ENCODE assay signal across 8 mouse cellular contexts in genomic region chr16:58408487-58409281, GRCm38 (mm10). TPM values are rescaled to one million over a fixed set of nuclear protein-coding genes. Genes with fewer than 3 reads are reported as not detected.
DNase-seq lines count a peak whose midpoint lies in the region; ATAC-seq and TF ChIP-seq lines count a peak whose summit lies in the region.

No protein-coding gene starts in this region.

- peak; percentile 67 for TF ChIP-seq POLR2A in heart, adult 2 months (IDR thresholded peaks at IDR 0.05; ENCODE audit: insufficient read depth, low read depth, low read length)

- peak in 1 of 2 experiments; percentile 67 for DNase-seq in heart, adult 2 months
- DNase-seq in heart, postnatal 25 days (ENCODE audit: low spot score): no peak
- DNase-seq in cerebellum, adult 11 months: peak; percentile 40
- DNase-seq in limb, embryonic 10.5 days (ENCODE audit: low spot score): peak; percentile 69
- DNase-seq in right cerebral cortex, postnatal 36 days (ENCODE audit: low spot score in 2 of 2): peak; percentile 18 to 25

- H3K36me3 ChIP-seq in heart, adult 2 months (ENCODE audit: control insufficient read depth, insufficient read depth, low read length): no peaks in the 10 kb centered on the region
- no peaks in the 10 kb centered on the region for H3K36me3 ChIP-seq in forebrain, embryonic 16.5 days (ENCODE audit: control insufficient read depth, insufficient read depth)
- no peaks in the 10 kb centered on the region for H3K36me3 ChIP-seq in hindbrain, embryonic 15.5 days
- peaks cover 2% of the 10 kb centered on the region; the same call in 1 of the 2 replicates for H3K36me3 ChIP-seq in limb, embryonic 10.5 days

- no peak for TF ChIP-seq CTCF in heart, adult 2 months (IDR thresholded peaks at IDR 0.05)

- H3K9me3 ChIP-seq in forebrain, embryonic 16.5 days (ENCODE audit: control insufficient read depth, low read length): no peaks in the 10 kb centered on the region
- H3K9me3 ChIP-seq in hindbrain, embryonic 15.5 days: no peaks in the 10 kb centered on the region
- no peaks in the 10 kb centered on the region for H3K9me3 ChIP-seq in limb, embryonic 10.5 days (replicated peaks)

- peaks cover 5% of the 10 kb centered on the region for H3K4me1 ChIP-seq in heart, adult 2 months (ENCODE audit: control insufficient read depth, insufficient read depth, low read length)
- H3K4me1 ChIP-seq in forebrain, embryonic 16.5 days (replicated peaks; ENCODE audit: control insufficient read depth, insufficient read depth, low read length): peaks cover 7% of the 10 kb centered on the region
- peaks cover 19% of the 10 kb centered on the region for H3K4me1 ChIP-seq in hindbrain, embryonic 15.5 days (replicated peaks)
- peaks cover 22% of the 10 kb centered on the region for H3K4me1 ChIP-seq in limb, embryonic 10.5 days

- 5% methylated on average over 87 of the region's 89 CpGs for WGBS in heart, adult 2 months
- WGBS in forebrain, embryonic 16.5 days: under 1% methylated on average over 48 of the region's 89 CpGs
- under 1% methylated on average over 49 of the region's 89 CpGs for WGBS in hindbrain, embryonic 15.5 days
- 3% methylated on average over 49 of the region's 89 CpGs for WGBS in limb, embryonic 10.5 days

- peak overlapping the region; percentile 82 for H3K27ac ChIP-seq in heart, adult 2 months
- H3K27ac ChIP-seq in forebrain, embryonic 16.5 days (ENCODE audit: low read length): peak overlapping the region; percentile 82
- peak overlapping the region; percentile 88 for H3K27ac ChIP-seq in hindbrain, embryonic 15.5 days (replicated peaks)
- peak overlapping the region; percentile 96 for H3K27ac ChIP-seq in limb, embryonic 10.5 days

- H3K79me2 ChIP-seq in heart, adult 2 months (replicated peaks; ENCODE audit: control insufficient read depth, insufficient read depth, low read length): peaks cover 2% of the 10 kb centered on the region; the same call in 1 of the 2 replicates

- intact Hi-C loops in heart, adult 2 months (cut with DNase I): loop anchor here (5.0 to 10.0 kb wide), 2 partner anchors 114 to 804 kb away; partner anchors contain the start of genes Cmss1 and St3gal6
- intact Hi-C loops in heart, postnatal 25 days (cut with DNase I): loop anchor here (5.0 kb wide), 2 partner anchors 61 to 114 kb away; partner anchors contain the start of gene St3gal6

- no peaks in the 10 kb centered on the region for H3K27me3 ChIP-seq in heart, adult 2 months (ENCODE audit: control insufficient read depth, insufficient read depth, low read length)
- H3K27me3 ChIP-seq in forebrain, embryonic 16.5 days (replicated peaks; ENCODE audit: control insufficient read depth, insufficient read depth, low read length): no peaks in the 10 kb centered on the region
- no peaks in the 10 kb centered on the region for H3K27me3 ChIP-seq in hindbrain, embryonic 15.5 days
- no peaks in the 10 kb centered on the region for H3K27me3 ChIP-seq in limb, embryonic 10.5 days (ENCODE audit: low read depth, poor library complexity, severe bottlenecking)

- H3K4me3 ChIP-seq in heart, adult 2 months: peak overlapping the region; percentile 84
- H3K4me3 ChIP-seq in forebrain, embryonic 16.5 days (replicated peaks; ENCODE audit: low read length): peak overlapping the region; percentile 99
- peak overlapping the region; percentile 92 for H3K4me3 ChIP-seq in hindbrain, embryonic 15.5 days
- H3K4me3 ChIP-seq in limb, embryonic 10.5 days: peak overlapping the region; percentile 91

- no peak for TF ChIP-seq EP300 in heart, adult 2 months (IDR thresholded peaks at IDR 0.05; ENCODE audit: insufficient read depth, low read depth, low read length)

- ATAC-seq in forebrain, embryonic 16.5 days: peak; percentile 72
- peak; percentile 77; the same call in 1 of the 2 replicates for ATAC-seq in hindbrain, embryonic 15.5 days (ENCODE audit: low FRiP score, low read depth)
- peak; percentile 15; the same call in 1 of the 2 replicates for ATAC-seq in megakaryocyte-erythroid progenitor cell, adult 5-6 weeks (replicated peaks; ENCODE audit: low FRiP score, low TSS enrichment, poor library complexity, severe bottlenecking)

- H3K9ac ChIP-seq in heart, adult 2 months (ENCODE audit: low read depth, low read length): peak overlapping the region; percentile 88
- peak overlapping the region; percentile 87 for H3K9ac ChIP-seq in forebrain, embryonic 16.5 days (replicated peaks; ENCODE audit: low read depth, low read length)
- peak overlapping the region; percentile 75 for H3K9ac ChIP-seq in hindbrain, embryonic 15.5 days

- peak overlapping the region; percentile 60 for H3K4me2 ChIP-seq in forebrain, embryonic 16.5 days (ENCODE audit: low read length)
- peak overlapping the region; percentile 77 for H3K4me2 ChIP-seq in hindbrain, embryonic 15.5 days

RNA-seq across cellular contexts. Expression of gene Dcbld2, which starts 0.4 kb away (rescaled TPM):
- total RNA-seq in heart, adult 2 months (2021): 10 to 100 TPM; 14.0 to 16.8 TPM
- polyA plus RNA-seq in heart, adult 2 months (2012; rRNA removed): 9.0 and 17.8 TPM in 2 replicates
- total RNA-seq in heart, postnatal 25 days (2021): 10 to 100 TPM; 17.8 to 19.2 TPM
- polyA plus RNA-seq in forebrain, embryonic 16.5 days (2015; fragmentation: Nextera tagmentation; extraction: Ambion mirVana): 4.0 and 4.4 TPM in 2 replicates
- 8.1 and 8.2 TPM in 2 replicates for polyA plus RNA-seq in hindbrain, embryonic 15.5 days (2015; fragmentation: Nextera tagmentation; extraction: Ambion mirVana)
- 7.0 and 7.3 TPM in 2 replicates for polyA plus RNA-seq in limb, embryonic 10.5 days (2016; fragmentation: Nextera tagmentation; extraction: Ambion mirVana)
- 0.49 and 9.2 TPM in 2 replicates for total RNA-seq in megakaryocyte-erythroid progenitor cell, adult 5-6 weeks (2014; fragmentation: Nextera tagmentation)
- total RNA-seq in megakaryocyte-erythroid progenitor cell, adult 5-6 weeks (2017): 0.27 and 2.0 TPM in 2 replicates

Comparison
In these comparisons a context has a peak if more than half of its experiments do, and no peak if none do; other contexts are left out.
1. ATAC-seq: peak in every context shown above with its lines; median percentile 77 in hindbrain, embryonic 15.5 days; 72 in forebrain, embryonic 16.5 days; 15 in megakaryocyte-erythroid progenitor cell, adult 5-6 weeks.